Mouse (Mus musculus): ENCODE data around the gene Tmem132b.

GRCm38 (mm10) chr5:125579153-125579552 is 47.6 kb downstream of the Tmem132b start:
- TF ChIP-seq POLR2A (IDR thresholded peaks at IDR 0.05; ENCODE audit: low read depth, low read length) = no peak
- peak; percentile 63 to 82 for TF ChIP-seq CTCF (conservative IDR thresholded peaks at IDR 0.05 in 1 of 2, IDR thresholded peaks at IDR 0.05 in 1 of 2; ENCODE audit: low read depth in 2 of 2, low read length in 2 of 2)
- TF ChIP-seq JUN (IDR thresholded peaks at IDR 0.05; ENCODE audit: insufficient read depth, low read depth, low read length) = no peak
- TF ChIP-seq EP300 (IDR thresholded peaks at IDR 0.05; ENCODE audit: low read length) = no peak
- no peak for TF ChIP-seq MXI1 (IDR thresholded peaks at IDR 0.05; ENCODE audit: low read depth, low read length)
- no peak for TF ChIP-seq MAX (IDR thresholded peaks at IDR 0.05; ENCODE audit: low read length)
- no peak for TF ChIP-seq NELFE (IDR thresholded peaks at IDR 0.05; ENCODE audit: low read depth, low read length)
- no peak for TF ChIP-seq KAT2A (IDR thresholded peaks at IDR 0.05; ENCODE audit: insufficient replicate concordance, low read length)
- no peak for TF ChIP-seq MAZ (IDR thresholded peaks at IDR 0.05; ENCODE audit: low read depth, low read length)
